Mouse (Mus musculus) cerebellum, postnatal 25 days (tissue): Measurements from ENCODE around the gene Grm1.
A peak's percentile ranks its signal among the peaks of the same experiment; 100 is the strongest.

Source experiments
- DNase-seq, 2 experiments: peaks; one replicate each; pipeline ENCODE4 v3.0.0; 2021; ENCODE audit warnings: mixed read lengths in 2 of 2

The Grm1 gene

DNA sequence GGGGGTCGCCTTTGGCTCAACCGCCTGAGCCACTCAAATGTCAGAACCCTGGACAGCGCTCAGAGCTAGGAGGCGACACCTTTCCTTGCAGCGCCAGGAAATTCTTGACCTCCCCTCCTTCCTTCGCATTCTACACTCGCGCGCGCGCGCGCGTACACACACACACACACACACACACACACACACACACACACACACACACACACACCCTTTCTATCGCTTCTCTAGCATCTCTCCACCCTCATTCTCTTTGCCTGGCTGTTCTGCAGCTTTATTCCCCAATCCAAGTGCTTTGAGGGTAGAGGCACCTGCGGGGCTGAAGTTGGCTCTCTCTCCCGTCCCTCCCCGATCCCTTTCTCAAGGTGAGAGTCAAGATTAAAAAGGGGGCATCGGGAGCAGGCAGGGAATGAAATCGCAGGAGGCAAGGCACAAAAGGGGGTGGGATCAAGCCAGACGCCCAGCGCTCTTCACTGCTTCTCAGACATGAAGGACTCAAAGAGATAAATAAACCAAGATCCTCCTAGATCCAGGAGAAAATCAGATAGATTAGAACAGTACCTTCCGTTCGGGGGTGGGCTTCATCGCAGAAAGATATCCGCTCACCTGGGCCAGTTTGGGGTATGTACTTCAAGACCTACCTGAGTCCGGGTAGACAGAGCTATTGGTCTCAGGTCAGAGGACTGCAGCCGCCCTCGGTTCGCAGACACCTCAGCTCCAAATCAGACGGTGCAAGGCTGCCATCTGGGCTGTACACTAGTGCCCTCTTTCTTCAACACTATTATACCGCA is at the start of gene Grm1:
Gene Grm1 (minus strand): TSS at position 746 of the 788 bp plus-strand sequence.
- DNase-seq = peak; percentile 82 to 88

DNA sequence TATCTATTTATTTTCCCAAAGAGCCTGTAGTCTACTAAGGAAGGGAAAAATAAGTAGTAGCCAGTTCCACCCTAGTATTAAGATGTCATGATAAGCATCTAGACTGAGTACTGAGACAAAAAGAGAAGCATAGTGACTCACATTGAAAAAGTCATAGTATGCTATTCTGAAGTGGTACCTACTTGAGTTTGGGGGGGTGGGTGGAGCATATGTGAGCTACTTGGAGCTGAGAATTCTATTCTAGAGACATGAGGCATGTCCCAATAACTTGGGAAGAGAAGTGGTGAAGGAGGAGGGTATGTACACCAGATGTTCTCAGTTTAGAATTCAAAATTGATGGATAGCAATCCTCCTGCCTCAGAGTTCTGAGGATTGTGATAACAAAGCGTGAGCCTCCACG is 39.6 kb upstream of the Grm1 start:
- DNase-seq = no peak

DNA sequence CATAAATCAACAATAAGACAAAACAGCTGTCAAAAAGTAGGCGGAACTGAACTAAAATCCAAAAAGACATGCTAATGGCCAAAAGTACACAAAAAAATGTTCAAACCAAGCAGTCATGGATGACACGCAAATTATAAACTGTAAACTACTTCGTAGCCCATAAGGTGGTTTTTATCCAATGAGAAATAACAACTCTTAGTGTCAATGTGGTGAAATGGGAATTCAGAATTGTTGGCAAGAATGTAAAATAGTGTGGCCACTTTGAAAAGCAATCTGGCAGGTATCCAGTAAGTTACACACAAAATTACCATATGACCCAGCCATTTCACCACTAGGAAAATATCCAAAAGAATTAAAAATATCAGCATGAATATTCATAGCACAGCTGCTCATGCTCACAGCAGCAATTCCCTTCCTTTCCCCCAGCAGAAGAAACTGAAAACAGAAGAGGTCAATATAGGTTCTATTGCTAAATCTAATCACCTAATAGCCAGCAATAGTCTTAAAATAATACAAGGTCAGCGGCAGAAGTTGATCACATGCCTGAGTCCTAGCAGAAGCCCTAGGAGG is 16.4 kb upstream of the Grm1 start:
- DNase-seq = no peak

DNA sequence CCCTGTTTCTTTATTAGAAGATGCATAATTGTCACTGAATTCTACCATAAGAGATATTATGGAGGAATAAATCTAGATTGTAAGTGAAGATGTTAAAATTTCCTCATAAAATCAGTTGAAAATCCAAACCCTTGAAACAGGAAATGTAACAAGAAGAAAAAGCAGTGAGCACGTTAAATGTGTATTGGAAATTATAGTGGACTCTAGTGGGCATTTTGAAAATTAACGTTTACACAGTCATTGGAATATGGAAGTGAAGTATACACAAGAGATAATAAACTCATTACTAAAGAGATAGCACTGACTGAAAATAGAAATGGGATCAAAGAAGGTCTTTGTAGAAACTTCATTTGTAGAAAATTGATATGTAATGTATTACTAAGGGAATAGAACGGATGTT is 4.2 kb upstream of the Grm1 start:
- no peak for DNase-seq

DNA sequence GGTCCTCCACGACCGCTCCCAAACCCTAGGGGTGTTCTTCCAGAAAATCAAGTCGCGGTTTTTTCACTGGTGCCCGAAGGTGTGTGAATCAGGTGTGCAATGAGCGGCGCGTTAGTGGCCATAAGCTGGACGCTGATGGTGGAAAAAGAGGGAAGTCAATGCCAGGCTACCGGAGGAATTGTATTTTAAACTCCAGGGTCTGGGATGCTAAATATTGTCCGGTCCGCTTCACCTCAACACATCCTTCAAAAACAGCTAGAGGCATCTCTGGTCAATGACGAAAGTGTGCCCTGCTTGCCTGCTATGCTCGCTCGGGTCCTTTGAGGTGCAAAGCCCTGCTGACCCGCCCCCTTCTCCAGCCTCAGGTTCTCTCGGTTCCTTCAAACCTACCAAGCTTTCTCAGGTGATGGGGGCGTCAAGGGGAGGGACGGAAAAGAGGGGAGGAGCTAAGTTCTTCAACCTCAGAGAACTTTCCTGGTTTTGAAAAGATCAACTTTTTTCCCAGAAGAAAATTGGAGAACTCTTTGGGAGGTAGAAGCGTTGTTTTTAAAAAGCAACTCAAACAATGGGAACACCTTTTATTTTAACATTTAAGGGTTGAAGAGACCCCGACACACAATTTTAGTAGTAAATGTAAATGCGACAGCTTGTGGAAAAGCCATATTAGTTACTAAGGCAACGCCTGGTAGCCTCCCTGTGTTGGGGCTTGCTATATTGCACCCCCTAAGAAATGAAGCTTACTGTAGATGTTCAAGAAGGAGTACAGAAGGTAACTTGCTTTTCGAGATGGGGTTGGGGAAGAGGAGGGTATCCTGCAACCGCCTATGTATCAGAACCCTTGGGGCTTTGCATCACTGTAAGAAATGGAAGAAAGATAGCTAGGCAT is 1.2 kb downstream of the Grm1 start:
- DNase-seq = peak in 1 of 2 experiments; percentile 70

DNA sequence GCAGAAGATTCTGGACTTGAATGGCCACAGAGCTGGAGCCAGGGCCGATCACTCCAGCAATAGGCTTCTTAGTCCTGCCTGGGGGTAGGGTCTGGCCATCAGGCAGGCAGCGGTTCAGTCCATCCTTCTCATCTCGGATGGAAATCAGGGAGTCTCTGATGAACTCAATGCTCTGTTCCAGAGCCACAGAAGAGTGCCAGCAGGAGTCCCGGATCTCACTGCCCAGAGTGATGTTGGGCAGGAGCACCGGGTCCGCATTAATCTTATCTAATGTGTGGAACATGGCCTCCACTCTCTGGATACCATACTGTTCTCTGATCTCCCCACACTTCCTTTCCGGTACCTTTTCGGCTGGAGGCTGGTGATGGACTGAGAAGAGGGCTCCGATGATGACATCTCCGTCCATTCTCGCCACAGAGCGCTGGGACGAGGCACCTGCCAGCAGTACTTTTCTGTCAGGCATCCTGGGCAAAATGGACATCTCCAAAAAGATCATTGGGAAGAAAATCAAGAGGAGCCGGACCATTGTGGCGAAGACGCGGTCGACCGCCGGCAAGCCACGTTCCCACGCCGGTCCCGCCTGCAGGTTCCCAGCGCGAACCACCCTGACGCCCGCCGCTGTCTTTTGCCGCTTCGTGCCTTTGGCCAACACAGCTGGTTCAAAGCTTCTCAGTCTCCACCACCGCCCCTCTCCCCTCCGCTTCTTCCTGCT is 2.0 kb downstream of the Grm1 start:
- peak; percentile 74 to 78 for DNase-seq

DNA sequence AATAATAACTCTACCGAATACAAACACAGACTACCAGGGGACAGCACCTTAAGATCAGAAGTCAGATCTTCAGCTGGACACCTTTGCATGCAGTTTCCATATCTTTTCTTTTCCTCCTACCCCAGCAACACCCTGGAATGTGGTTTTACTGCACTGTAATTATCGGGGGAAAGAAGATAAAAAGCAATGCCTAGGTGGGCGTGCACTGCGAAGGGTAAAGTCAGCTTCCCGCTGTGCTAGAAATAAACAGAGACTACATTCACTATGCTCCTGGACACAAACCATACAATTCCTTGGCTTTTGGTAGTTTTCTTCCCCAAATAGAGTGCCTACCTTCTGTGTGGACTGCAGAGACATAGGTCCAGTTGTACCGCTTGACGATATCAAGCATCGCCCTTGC is 2.6 kb downstream of the Grm1 start:
- no peak for DNase-seq

DNA sequence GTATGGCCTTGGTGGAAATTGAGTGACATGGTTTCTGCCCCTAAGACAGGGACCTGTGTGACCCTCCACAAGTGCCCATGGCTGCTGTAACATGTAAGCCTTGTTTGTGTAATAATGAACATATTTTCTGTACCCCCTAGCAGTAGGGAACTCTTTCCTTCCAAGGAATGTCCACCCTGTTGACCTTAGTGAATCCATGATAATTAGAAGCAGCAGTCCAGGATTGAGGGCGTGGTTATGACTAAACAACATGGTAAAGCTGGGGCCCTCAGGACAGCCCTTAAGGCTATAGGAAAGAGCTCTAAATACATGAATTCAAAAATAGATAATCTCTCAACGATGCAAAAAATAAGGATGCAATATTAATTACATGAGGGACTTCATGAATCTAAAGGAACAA is 17.0 kb downstream of the Grm1 start:
- DNase-seq = no peak

DNA sequence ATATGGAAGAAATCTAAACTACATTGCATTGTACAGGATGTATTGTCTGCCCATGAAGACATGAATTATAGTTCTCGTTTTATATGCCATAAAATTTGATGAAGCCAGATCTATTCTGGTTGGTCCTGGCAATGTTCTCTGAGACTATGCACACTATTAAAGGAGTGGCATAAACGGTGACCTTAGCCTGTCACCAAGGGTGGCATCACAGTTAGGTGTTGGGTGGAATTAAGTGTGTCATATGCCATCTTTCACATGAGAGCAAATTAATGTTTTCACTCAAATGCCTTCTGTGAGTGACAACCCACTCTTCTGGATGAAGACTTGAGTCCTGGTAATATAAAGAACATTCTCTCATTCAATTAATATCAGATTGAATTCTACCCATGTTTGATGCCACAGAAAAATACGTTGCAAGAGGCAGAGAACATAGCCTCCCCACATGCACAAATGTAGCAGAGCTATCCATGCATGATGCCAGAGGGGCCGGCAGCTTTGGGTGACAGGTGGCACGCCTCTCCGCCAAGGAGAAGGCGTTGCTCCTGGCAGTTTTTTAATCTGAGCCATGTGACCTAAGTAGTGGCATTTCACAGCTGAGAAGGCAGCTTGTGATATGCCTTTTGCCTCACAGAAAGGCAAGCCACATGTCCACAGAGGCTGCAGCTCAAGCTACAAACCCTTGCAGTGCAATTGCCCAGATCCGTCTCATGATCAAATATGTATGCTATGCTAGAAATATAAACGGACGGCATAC is 20.7 kb downstream of the Grm1 start:
- peak; percentile 90 to 92 for DNase-seq

DNA sequence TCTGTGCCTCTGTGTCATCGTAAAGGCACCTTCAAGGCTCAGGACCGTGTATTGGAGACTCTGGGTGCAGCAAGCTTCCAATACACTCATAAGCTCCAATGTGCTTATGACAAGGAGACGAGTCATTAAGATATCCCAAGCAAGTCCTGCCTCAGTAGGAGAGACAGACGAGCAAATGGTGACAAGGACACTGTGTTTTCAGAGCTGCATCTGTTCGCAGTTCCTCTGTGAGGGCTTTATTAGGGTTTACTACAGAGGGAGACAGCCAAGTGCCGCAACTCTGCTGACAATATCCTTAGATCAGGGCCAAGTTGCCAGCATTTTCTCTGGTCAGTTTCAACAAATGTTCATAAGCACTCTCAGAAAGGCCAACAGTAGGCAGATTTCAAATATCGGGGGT is 32.8 kb downstream of the Grm1 start:
- peak; percentile 36 to 44 for DNase-seq

DNA sequence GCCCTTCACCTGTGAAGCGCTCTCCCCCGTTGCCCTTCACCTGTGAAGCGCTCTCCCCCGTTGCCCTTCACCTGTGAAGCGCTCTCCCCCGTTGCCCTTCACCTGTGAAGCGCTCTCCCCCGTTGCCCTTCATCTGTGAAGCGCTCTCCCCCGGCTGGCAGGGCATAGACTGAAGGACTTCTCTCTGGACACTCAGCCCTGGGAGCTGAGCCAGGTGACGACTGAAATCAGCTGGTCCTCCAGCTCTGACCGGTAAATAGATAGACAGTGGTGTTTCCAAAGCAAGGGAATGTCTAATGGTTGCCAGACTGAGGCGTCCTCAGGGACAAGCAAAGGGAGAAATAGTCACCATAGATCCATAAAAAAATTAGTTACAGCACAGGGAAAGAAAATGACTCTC is 36.7 kb downstream of the Grm1 start:
- DNase-seq = peak; percentile 84 to 91

DNA sequence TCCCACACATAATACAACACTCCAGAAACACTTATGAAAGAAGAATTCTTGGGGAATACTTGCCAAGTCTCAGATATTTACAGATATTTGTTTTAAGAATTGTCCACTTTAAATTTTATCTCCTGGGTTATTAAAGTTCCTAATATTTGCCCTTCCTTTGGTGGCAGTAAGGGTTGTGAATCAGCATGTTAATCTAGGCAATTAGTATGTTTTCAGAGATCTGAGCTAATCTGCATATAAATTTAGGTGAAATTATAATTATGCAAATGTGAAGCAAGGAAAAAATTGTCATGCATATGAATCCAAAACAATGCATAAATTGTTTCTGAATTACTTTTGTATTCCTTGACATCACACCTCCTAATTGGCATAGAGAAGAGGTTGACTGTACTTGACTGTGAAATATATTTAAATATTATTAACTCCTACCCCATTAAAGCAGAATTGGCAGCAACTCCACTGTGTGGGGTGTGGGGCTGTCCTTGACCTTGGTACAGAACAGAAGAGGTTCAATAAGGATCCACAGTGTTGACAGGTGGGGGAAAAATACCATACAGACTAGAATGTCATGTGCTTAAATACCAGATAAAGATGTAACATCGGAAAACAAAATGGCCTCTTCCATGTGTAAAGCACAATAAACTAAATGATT is 37.6 kb downstream of the Grm1 start:
- DNase-seq = no peak

DNA sequence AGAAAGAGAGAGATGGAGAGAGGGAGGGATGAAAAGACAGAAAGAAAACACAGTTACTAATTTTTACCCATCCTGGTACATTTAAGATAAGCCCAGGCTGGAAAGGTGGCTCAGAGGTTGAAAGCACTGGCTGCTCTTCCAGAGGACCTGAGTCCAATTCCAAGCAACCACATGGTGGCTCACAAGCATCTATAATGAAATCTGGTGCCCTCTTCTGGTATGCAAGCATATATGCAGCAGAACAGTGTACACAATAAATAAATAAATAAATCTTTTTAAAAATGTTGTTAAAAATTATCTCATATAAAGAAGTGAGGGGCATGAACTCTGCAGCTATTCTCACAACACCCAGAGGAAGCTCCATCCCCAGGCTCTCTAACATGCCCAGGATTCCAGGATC is 42.8 kb downstream of the Grm1 start:
- DNase-seq = no peak

DNA sequence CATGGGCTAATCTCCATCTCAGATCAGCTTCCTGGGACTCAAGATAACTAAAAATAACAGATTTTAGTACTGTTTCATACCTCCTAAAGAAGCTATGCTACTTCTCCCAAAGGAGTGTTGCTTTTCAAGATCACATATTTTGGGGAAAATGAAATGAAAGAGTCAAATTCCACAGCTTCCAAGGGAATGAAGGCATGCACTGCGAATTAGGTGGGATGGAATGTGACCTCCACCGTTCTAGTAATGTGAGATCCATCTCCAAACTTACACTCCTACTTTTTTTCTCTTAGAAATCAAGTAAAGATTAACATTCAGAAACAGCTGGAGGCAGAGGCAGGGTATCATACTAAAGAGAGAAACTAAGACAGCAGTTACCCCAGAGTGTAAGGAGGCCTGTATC is 49.9 kb downstream of the Grm1 start:
- no peak for DNase-seq

DNA sequence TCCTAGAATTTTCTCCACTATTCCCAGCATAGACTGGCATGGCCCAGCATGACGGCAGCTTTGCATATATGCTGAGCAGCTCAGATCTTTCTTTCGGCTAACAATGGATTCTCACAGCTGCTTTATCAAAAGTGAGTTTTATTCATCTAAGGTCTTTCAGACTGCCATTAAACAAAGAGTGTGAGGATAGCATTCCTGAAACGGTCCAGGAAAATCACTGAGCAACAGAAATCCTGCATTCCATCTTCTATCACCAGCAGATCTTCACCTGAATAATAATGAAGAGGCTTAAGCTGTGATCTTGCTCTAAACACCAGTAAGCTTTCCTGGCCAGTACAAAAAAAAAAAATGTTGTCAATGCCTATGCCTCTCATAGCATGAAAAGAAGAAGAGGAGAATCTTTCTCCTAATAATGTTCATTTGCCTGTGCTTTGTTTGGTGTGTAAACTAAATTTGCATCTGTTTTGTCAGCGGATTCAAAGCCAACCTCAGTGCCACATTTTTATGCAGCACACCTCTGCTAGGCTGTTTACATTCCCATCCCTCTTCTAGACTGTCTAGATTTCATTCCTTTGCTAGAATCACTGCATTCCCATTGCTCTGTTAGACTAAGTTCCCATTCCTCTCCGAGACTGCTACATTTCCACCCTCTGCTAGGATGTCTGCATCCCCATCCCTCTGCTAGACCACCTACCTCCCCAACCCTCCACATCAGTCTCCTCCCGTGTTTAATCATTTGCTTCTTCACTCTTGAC is 56.2 kb downstream of the Grm1 start:
- DNase-seq = no peak

DNA sequence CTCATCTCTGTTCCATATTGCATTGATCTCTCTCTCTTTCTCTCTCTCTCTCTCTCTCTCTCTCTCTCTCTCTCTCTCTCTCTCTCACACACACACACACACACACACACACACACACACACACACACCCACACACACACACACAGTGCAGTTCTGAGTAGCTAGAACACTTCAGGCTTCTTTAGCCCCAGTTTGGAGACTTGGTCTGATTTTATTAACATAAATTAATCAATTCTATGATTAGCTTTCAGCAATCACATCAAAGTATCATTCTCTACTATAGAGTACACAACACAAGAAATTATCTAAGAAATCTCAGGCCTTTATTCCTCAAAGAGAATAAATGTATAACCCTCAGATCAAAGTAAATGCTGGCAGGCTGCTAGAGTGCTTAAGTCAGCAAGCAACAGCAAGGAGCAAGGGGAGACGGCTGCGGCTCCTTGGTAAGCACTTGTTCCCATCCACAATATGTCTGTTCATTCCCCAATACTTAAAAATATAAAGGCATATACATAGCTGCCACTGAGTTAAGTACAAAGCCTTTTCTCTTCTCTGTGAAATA is 63.1 kb downstream of the Grm1 start:
- DNase-seq = peak in 1 of 2 experiments; percentile 34

DNA sequence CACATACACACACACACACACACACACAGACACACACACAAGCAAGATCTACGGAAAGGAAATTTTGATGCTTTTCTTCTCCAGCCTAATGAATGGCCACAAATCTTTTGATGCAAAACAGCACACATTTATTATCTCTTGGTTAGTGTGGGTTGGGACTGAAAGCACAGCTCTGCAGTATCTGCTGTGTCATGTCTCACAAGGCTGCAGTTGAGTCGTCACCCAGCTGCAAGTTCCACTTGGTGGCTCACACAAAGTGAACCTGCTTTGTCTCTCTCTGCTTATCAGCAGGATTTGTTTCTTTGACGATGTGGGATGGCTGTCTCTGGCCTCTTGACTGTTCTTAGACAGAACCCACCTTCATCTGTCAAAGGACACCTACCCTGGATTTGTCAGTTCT is 68.5 kb downstream of the Grm1 start:
- DNase-seq = no peak

DNA sequence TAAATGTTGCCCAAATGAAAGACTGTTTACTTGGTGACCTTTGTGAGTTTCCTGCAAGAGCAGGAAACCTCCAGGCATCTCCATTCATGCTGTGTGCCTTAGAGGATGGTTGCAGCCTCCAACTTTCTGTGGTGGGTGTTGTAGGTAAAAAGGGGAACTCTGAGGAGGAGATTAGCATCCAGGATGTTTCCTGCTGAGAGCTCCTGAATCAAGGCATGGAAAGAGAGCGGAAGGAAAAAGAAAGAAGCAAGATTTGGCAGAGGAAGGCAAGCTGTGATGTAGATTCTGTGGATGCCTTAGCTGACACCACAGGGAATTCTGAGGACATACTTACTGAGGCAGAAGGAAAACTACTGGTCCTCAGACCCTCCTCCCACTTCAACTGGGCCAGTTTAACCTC is 85.4 kb downstream of the Grm1 start:
- DNase-seq = no peak

DNA sequence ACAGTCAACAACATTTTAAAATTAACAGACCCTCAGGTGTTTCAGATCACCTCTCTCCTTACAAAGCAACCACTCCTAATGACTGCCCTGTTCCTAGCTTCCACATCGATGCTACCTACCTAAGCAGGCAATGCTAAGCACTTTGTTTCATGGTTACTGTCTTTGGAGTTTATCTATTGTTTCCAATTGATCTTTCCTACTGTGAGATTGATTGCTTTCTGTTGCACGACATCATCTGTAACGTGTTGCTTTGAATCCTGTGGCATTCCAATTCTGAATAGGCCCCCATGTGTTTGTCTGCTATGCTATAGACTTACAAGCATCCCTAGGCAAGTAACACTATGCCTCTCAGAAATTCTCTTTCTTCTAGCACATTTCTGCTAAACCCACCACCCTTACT is 90.4 kb downstream of the Grm1 start:
- DNase-seq = no peak

DNA sequence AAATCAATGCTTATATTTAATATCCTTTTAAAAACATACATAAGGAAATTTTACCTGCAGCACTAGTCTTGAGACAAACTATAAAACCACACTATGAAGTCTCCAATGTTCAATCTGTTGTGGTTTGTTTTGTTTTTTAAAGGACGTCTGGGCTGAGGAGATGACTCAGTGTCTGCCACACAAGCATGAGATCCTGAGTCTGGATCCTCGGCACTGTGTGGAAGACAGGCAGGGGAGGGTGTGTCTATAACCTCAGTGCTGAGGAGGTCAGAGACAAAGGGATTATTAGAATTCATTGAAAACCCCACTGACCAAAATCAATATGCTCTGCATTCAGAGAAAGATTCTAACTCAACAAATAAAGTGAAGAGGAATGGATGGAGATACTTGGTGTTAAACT is 110.8 kb downstream of the Grm1 start:
- no peak for DNase-seq
